Mouse (Mus musculus) heart, postnatal 0 days (tissue): ENCODE data around the gene Hdac7.

Experiments used
- CTCF ChIP-seq: IDR thresholded peaks from 2 replicates; pipeline ENCODE4 v1.5.1; 2016; ENCODE audit warnings: antibody characterized with exemption, control low read depth, low read depth
- EP300 ChIP-seq: IDR thresholded peaks from 2 replicates; pipeline ENCODE4 v1.6.1; 2016; ENCODE audit warnings: antibody characterized with exemption, low read depth

- TF ChIP-seq EP300 (no peak), CTCF (no peak)
Measured at GRCm38 (mm10) chr15:97809206-97809605, 35.1 kb downstream of the Hdac7 start.
